In the genomic region with DNA sequence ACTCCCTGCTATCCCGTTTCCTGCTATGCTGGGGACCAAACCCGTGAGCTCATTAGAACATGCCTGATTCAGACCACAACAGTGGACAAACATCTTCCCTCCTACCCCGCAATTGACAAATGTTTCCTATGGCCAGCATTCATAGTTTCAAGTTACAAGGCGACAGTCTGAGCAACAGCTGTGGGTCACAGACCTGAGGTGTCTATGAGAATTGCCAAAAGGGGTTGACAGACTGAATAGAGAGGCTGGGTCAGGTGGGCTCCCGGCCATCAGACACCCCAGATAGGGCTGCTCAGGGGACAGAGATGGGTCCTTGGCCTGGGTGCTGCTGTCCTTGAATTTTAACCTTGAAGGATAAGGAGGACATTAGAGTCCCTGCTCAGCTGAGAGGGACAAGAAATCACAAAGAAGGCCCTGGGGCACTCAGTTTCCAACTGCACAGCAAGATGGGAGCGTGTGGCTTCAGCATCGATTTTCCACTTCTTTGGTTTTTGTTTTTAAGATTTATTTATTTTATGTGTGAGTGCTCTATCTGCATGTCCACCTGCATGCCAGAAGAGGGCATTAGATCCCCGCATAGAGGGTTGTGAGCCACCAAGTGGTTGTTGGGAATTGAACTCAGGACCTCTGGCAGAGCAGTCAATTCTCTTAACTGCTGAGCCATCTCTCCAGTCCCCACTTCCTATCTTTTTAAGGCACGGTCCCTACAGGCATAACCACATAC, we compare ENCODE assay signal across 9 mouse cellular contexts. TPM values are rescaled to one million over a fixed set of nuclear protein-coding genes. Genes with fewer than 3 reads are reported as not detected.
DNase-seq lines count a peak whose midpoint lies in the region; ATAC-seq and TF ChIP-seq lines count a peak whose summit lies in the region.
"Had no signal": no experiment of that assay in that cellular context is flagged by ENCODE, and none has a peak within 500 bp of the region (broad histone marks: within the 10 kb centered on the region; RNA-seq: fewer than 3 reads in every experiment).

No protein-coding gene starts in this region.

- H3K79me3 ChIP-seq in C2C12 (ENCODE audit: low read depth): no peaks in the 10 kb centered on the region

- peak overlapping the region; percentile 12; the same call in 1 of the 2 replicates for H3K27ac ChIP-seq in hindbrain, embryonic 10.5 days
- H3K27ac ChIP-seq in hindbrain, embryonic 11.5 days (ENCODE audit: low read depth, low read length): no peak overlapping the region
- H3K27ac ChIP-seq in embryonic facial prominence, embryonic 13.5 days: 0 out of 2 replicates have a peak overlapping the region, but pooled peaks have one; percentile 30
- peak overlapping the region; percentile 67; the same call in 1 of the 2 replicates for H3K27ac ChIP-seq in intestine, embryonic 14.5 days (ENCODE audit: low read depth)

- H3K36me3 ChIP-seq in hindbrain, embryonic 10.5 days: no peaks in the 10 kb centered on the region
- H3K36me3 ChIP-seq in hindbrain, embryonic 11.5 days (ENCODE audit: control insufficient read depth, insufficient read depth, low read length): no peaks in the 10 kb centered on the region
- H3K36me3 ChIP-seq in C2C12 (ENCODE audit: control insufficient read depth, insufficient read depth): no peaks in the 10 kb centered on the region
- no peaks in the 10 kb centered on the region for H3K36me3 ChIP-seq in embryonic facial prominence, embryonic 13.5 days
- H3K36me3 ChIP-seq in intestine, embryonic 14.5 days (ENCODE audit: control insufficient read depth, insufficient read depth, low read length): no peaks in the 10 kb centered on the region

- H3K4me1 ChIP-seq in hindbrain, embryonic 10.5 days (replicated peaks): peaks cover 15% of the 10 kb centered on the region
- no peaks in the 10 kb centered on the region for H3K4me1 ChIP-seq in hindbrain, embryonic 11.5 days (replicated peaks; ENCODE audit: control insufficient read depth, insufficient read depth, low read length)
- peaks cover 16% of the 10 kb centered on the region for H3K4me1 ChIP-seq in embryonic facial prominence, embryonic 13.5 days
- peaks cover 11% of the 10 kb centered on the region; the same call in 1 of the 2 replicates for H3K4me1 ChIP-seq in intestine, embryonic 14.5 days (replicated peaks; ENCODE audit: control insufficient read depth, insufficient read depth, low read length)

- no peak overlapping the region for H3K9ac ChIP-seq in hindbrain, embryonic 11.5 days (ENCODE audit: low read depth, low read length)
- H3K9ac ChIP-seq in embryonic facial prominence, embryonic 13.5 days: no peak overlapping the region
- H3K9ac ChIP-seq in intestine, embryonic 14.5 days (ENCODE audit: low read length): no peak overlapping the region

- no peaks in the 10 kb centered on the region for H3K79me2 ChIP-seq in C2C12 (ENCODE audit: control insufficient read depth, insufficient read depth)

- 64% methylated on average over 9 of the region's 9 CpGs for WGBS in hindbrain, embryonic 10.5 days
- WGBS in hindbrain, embryonic 11.5 days: 62% methylated on average over 9 of the region's 9 CpGs
- 53% methylated on average over 9 of the region's 9 CpGs for WGBS in embryonic facial prominence, embryonic 13.5 days
- WGBS in intestine, embryonic 14.5 days: 48% methylated on average over 9 of the region's 9 CpGs

- H3K4me2 ChIP-seq in hindbrain, embryonic 11.5 days (replicated peaks; ENCODE audit: low read depth, low read length): no peak overlapping the region
- peak overlapping the region; percentile 32; the same call in 1 of the 2 replicates for H3K4me2 ChIP-seq in embryonic facial prominence, embryonic 13.5 days
- peak overlapping the region; percentile 29; the same call in 1 of the 2 replicates for H3K4me2 ChIP-seq in intestine, embryonic 14.5 days (ENCODE audit: low read length)

- H3ac ChIP-seq in C2C12 (ENCODE audit: control insufficient read depth, insufficient read length, low read depth): no peak overlapping the region

- DNase-seq in hindbrain, embryonic 10.5 days (ENCODE audit: low spot score): no peak
- DNase-seq in hindbrain, embryonic 11.5 days (ENCODE audit: low spot score): no peak
- DNase-seq in intestine, embryonic 14.5 days (ENCODE audit: low spot score): no peak
- no peak for DNase-seq in right cerebral cortex, adult 2 months (ENCODE audit: low spot score in 2 of 2)
- no peak for DNase-seq in urinary bladder, adult 18-20 months (ENCODE audit: low spot score in 2 of 2)
- no peak for DNase-seq in thymus, postnatal 4 days
- DNase-seq: layer of hippocampus, postnatal 36 days had no signal

- H3K9me3 ChIP-seq in hindbrain, embryonic 10.5 days: no peaks in the 10 kb centered on the region
- no peaks in the 10 kb centered on the region for H3K9me3 ChIP-seq in hindbrain, embryonic 11.5 days (ENCODE audit: control insufficient read depth, low read length)
- no peaks in the 10 kb centered on the region for H3K9me3 ChIP-seq in embryonic facial prominence, embryonic 13.5 days
- H3K9me3 ChIP-seq in intestine, embryonic 14.5 days (ENCODE audit: control insufficient read depth, low read length): no peaks in the 10 kb centered on the region; the same call in 1 of the 2 replicates

- ATAC-seq in hindbrain, embryonic 11.5 days (ENCODE audit: low FRiP score): no peak
- ATAC-seq in embryonic facial prominence, embryonic 13.5 days (ENCODE audit: insufficient number of reproducible peaks, insufficient read depth, low FRiP score, low TSS enrichment, low read depth): no peak; the same call in 1 of the 2 replicates
- no peak for ATAC-seq in intestine, embryonic 14.5 days (replicated peaks; ENCODE audit: low FRiP score, low TSS enrichment, low read depth)

- TF ChIP-seq CTCF in C2C12 (IDR thresholded peaks at IDR 0.05; ENCODE audit: control insufficient read depth, insufficient read depth, insufficient read length): no peak

- peaks cover 16% of the 10 kb centered on the region for H3K27me3 ChIP-seq in hindbrain, embryonic 10.5 days (ENCODE audit: insufficient read depth, poor library complexity, severe bottlenecking)
- H3K27me3 ChIP-seq in hindbrain, embryonic 11.5 days (ENCODE audit: control insufficient read depth, insufficient read depth, low read length): no peaks in the 10 kb centered on the region
- no peaks in the 10 kb centered on the region for H3K27me3 ChIP-seq in C2C12 (ENCODE audit: control insufficient read depth, insufficient read depth, insufficient read length)
- no peaks in the 10 kb centered on the region for H3K27me3 ChIP-seq in embryonic facial prominence, embryonic 13.5 days
- no peaks in the 10 kb centered on the region for H3K27me3 ChIP-seq in intestine, embryonic 14.5 days (replicated peaks; ENCODE audit: control insufficient read depth, insufficient read depth, low read length)

- H3K4me3 ChIP-seq in hindbrain, embryonic 10.5 days: no peak overlapping the region
- no peak overlapping the region for H3K4me3 ChIP-seq in hindbrain, embryonic 11.5 days (ENCODE audit: low read depth, low read length)
- no peak overlapping the region for H3K4me3 ChIP-seq in C2C12 (ENCODE audit: insufficient read depth, poor library complexity, severe bottlenecking)
- no peak overlapping the region for H3K4me3 ChIP-seq in embryonic facial prominence, embryonic 13.5 days
- H3K4me3 ChIP-seq in intestine, embryonic 14.5 days (ENCODE audit: low read depth, low read length): no peak overlapping the region

TF ChIP-seq in C2C12, 6 proteins besides CTCF, POLR2A, EP300 and RAD21:
- TF ChIP-seq CEBPB (IDR thresholded peaks at IDR 0.05; ENCODE audit: low read depth): no peak
- TF ChIP-seq MAX (IDR thresholded peaks at IDR 0.05): no peak
- TF ChIP-seq MYOD1 (IDR thresholded peaks at IDR 0.05; ENCODE audit: control insufficient read depth, insufficient read length, low read depth): peak; percentile 64
- TF ChIP-seq FOSL1 (IDR thresholded peaks at IDR 0.05; ENCODE audit: insufficient read depth, low read length, poor library complexity, severe bottlenecking): no peak
- no peak for TF ChIP-seq MYOG (IDR thresholded peaks at IDR 0.05; ENCODE audit: control insufficient read depth, extremely low read depth, insufficient read length)

RNA-seq across cellular contexts. Expression of a gene that starts 15.4 kb away (rescaled TPM):
- 134 and 184 TPM in 2 replicates for polyA plus RNA-seq in hindbrain, embryonic 10.5 days (2016; fragmentation: Nextera tagmentation; extraction: Ambion mirVana)
- polyA plus RNA-seq in hindbrain, embryonic 11.5 days (2014; fragmentation: Nextera tagmentation; extraction: Ambion mirVana): 69.9 and 78.8 TPM in 2 replicates
- 56.6 TPM for polyA plus RNA-seq in C2C12 (2012; fragmentation: generic; extraction: Trizol)
- polyA plus RNA-seq in embryonic facial prominence, embryonic 13.5 days (2015; fragmentation: Nextera tagmentation; extraction: Ambion mirVana): 65.8 and 69.4 TPM in 2 replicates
- 44.6 and 45.1 TPM in 2 replicates for polyA plus RNA-seq in intestine, embryonic 14.5 days (2014; fragmentation: Nextera tagmentation; extraction: Ambion mirVana)

RNA-seq across cellular contexts. Expression of a gene that starts 46.2 kb away (rescaled TPM):
- 45.7 and 56.5 TPM in 2 replicates for polyA plus RNA-seq in hindbrain, embryonic 10.5 days (2016; fragmentation: Nextera tagmentation; extraction: Ambion mirVana)
- 37.8 and 41.4 TPM in 2 replicates for polyA plus RNA-seq in hindbrain, embryonic 11.5 days (2014; fragmentation: Nextera tagmentation; extraction: Ambion mirVana)
- polyA plus RNA-seq in C2C12 (2012; fragmentation: generic; extraction: Trizol): 40.6 TPM
- 39.2 and 48.6 TPM in 2 replicates for polyA plus RNA-seq in embryonic facial prominence, embryonic 13.5 days (2015; fragmentation: Nextera tagmentation; extraction: Ambion mirVana)
- 47.2 and 49.9 TPM in 2 replicates for polyA plus RNA-seq in intestine, embryonic 14.5 days (2014; fragmentation: Nextera tagmentation; extraction: Ambion mirVana)

RNA-seq across cellular contexts. Expression of a gene that starts 52.4 kb away (rescaled TPM):
- 16.7 and 17.4 TPM in 2 replicates for polyA plus RNA-seq in hindbrain, embryonic 10.5 days (2016; fragmentation: Nextera tagmentation; extraction: Ambion mirVana)
- 6.9 and 8.7 TPM in 2 replicates for polyA plus RNA-seq in hindbrain, embryonic 11.5 days (2014; fragmentation: Nextera tagmentation; extraction: Ambion mirVana)
- 12.6 TPM for polyA plus RNA-seq in C2C12 (2012; fragmentation: generic; extraction: Trizol)
- 15.9 and 17.4 TPM in 2 replicates for polyA plus RNA-seq in embryonic facial prominence, embryonic 13.5 days (2015; fragmentation: Nextera tagmentation; extraction: Ambion mirVana)
- polyA plus RNA-seq in intestine, embryonic 14.5 days (2014; fragmentation: Nextera tagmentation; extraction: Ambion mirVana): 16.0 and 18.1 TPM in 2 replicates
